Mouse (Mus musculus) kidney, postnatal 4 days (tissue): Measurements from ENCODE around the gene Naa38.

Source experiments
- DNase-seq, 2 experiments: peaks; one replicate each; pipeline ENCODE4 v3.0.0; 2021; ENCODE audit warnings: mixed read lengths in 2 of 2

Gene Naa38

DNA sequence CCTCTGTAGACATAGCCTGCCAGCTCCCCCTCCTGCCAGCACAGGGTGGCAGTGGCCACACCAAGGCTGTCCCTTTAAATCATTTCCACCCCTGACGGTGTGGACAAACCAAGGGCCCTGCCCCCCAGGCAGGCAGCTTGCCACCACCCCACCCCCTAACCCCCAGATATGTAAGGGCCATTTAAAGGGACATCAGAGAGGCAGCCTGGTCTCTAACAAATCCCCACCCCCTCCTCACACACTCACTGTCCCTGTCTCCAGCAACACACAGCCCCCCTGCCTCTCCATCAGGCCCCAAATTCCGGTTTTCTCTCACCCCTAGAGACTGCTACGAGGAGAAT is 20.0 kb downstream of the Naa38 start:
- DNase-seq: peak; percentile 73 to 83

DNA sequence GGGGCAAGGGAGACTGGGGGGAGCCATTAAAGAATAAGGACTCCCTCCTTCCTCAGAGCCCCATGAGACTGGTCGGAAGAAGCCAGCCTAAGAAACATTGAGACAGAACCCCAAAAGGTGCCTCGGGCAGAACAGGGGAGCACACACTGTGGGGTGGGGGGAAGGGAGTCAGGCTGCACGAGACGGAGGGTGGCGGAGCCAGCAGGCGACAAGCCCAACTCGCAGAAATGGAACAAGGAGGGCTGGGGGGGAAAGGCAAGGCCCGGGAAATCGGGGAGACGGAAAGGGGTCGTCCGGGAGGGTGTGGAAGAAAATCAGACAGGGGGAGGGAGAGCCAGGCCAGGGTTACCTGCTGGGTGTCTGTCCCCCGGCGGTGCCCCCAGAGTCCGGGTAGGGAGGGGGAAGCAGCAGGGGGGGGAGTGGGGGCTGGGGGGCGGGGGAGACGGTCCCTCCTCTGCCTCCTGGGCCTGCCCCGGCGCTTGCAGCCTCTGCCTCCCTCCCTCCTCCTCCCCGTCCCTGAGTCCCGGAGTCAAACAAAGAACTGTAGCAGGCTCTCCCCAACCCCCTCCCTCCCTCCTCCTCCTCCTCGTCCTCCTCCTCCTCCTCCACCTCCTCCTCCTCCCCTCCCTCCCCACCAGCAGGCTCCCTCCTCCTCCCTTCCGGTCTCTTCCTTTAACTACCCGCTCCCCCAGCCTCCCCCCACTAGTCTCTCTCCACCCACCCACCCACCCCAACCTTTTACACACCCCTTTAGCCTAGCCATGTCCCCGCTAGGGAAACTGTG is 20.6 kb downstream of the Naa38 start:
- DNase-seq: peak; percentile 69 to 85

DNA sequence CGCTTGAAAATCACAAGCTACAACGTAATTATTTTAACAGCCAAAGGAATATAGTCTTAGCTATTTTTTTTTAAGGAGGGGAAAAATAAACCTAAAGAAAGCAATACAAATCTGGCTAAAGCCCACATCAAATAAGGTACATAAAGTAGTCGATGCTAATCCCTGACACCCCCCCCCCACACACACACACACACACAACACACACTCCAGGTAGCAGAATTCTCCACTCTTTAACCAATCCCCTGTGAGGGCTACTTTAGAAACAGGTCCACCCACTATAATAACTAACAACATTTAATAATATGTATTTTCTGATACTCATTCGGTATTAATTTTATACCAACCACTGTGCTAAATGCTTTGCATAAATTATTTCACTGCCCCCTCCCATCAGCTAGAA is 21.2 kb downstream of the Naa38 start:
- DNase-seq: no peak

DNA sequence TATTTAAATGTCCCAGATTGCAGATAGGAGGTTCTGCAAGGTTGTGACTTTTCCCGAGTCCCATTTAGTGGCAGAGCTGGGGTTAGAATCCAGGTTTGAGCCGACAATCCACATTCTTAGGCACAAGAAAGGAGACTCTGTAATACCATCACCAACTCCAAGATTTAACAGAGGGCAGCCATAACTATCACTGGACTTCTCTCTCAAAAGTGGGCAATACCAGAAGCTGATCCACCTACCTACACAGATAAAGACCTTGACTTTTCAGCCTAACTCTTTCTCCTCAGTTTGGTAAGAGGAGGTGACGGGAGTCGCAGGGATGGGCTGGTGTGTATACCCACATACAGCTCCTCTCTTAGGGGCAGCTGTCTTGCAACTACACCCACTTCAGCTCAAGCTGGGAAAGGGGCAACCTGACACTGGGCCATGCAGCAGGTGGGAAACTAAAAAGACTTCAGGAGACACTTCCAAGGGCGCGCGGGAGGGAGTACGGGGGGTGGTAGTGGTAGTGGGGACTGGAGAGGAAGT is 21.7 kb downstream of the Naa38 start:
- no peak for DNase-seq

DNA sequence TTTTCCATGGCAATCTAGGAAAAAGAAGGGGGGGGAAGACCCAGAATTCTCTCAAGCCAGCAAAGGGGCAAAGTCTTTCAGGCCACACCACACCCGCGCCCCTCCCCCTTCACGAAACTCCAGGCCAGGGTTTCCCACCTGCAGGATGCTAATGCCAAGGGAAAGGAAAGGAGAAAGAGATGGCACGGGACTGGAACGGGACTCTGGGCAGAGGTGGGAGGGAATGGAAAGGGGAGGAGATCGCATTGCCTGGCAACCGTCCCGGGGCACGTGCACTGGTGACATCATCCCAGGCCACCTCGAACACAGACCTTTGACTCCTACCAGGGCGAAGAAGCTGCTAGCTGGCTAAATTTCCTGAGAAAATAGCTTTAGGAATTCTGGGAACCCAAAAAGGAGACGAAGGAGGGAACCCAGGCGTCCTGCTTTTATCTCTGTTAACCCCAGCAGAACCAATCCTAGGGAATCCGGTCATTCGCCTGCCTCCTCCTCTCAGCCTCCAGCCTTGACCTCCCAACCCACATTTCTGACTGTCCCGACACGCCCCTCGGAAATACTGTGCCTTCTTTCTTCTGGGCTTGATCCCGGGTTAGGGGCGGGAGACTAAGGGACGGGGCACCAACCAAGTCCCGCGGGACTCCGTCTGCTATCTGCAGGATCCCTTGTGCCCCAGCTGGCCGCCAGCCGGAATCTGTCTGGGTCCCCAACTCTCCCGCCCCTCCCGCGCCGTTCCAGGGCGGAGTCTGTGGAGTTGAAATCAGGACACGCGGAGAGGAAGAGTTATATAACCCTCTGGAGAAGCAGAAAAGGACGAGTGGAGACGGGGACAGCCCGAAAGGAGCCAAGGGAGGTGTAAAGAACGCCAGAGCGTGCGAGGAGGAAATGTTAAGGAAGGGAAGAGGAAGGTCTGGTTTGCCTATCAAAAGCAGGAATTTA is 22.4 kb downstream of the Naa38 start:
- peak; percentile 97 to 98 for DNase-seq

DNA sequence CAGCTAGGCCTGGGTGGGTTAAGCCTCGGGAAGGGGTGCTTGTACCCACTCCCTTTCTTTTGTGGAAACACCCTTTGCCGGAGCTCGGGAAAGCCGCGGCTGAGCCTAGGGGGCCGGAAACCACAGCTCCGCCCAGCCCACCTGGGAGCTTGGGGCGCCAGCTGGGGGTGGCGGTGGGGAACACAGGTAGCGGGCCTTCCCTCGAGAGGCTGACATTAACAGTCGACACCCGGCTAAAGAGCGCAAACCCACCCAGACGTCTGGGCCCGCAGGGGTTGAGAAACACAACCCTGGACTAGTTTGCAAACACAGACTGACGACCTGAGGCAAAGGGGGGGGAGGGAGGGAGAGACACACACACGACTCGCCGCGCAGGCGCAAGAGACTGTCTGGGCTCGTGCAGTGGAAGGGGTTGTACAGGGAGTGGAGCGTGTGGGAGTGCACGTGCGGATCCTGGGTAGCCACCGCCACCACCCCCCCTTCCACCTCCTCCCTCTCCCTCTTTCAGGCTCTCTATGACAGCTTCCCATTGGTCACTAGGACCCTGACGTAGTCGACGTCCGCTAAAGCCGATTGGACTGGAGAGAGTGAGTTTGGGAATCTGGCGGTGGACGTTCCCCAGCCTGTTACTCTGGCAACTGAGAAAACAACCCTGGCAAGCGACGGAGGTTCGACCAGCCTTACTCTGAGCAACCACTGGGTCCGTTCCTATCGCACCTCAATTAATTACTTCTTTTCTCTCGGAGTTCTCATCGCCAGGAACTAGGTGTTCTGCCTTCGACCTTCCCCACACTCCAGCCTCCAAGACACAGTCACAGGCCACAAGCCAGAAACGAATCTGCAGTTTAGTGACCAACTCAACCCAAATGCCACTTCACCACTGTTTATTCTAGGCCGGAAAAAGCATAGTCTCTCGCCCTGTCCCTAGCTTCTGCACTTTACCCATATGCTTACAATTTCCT is 23.5 kb downstream of the Naa38 start:
- peak; percentile 93 to 96 for DNase-seq

DNA sequence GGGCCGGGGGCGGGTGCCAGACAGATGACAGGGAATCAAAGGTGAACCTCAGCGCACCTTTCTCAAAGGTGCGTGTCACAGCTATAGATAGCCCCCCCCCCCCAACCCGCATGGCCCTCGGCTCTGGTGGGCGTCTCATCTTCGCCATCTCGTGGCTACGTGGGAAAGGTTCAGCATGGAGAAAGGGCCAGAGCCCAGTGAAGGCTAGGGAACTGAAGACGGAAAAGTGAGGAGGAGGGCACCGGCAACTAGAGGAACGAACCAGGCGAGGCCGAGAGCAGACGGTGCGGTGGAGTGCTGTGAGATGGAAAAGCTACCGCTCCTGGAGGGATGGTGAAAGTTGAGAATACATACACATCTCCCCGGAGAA is 24.1 kb downstream of the Naa38 start:
- DNase-seq: peak; percentile 57 to 77

DNA sequence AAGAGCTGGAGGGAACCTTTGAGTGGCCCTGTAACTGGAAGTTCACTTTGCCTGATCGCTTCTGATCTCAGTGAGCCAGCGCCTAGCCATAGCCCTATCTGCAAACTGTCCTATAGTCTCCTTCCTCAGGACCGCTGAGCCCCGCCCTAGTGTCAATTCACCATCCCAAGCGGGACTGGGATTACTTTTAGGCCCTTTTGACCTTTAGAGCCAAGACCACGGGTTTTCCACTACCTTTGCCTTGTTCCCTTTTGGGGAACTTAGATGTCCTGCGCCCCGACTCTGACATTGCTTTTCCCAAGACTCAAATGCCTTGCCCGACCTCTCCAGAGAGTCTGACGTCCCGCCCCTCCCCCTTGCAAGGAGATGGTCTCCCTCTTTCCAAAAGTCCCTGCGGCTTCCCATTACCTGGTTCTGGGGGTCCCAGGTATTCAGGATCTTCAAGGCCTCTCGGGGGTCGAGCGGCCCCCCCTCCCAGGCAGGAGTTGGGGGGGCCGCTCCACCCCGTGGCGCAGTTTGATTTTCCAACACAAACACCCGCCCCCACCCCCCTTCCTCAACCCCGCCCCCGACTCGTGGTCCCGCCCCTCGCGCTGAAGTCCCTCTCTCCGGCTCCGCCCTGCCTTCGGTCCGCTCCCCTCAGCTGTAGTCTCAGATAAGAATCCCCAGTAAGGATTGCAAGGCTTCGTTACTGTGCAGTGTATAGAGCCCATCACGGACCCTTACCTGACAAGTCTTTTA is 24.7 kb downstream of the Naa38 start:
- peak; percentile 77 to 84 for DNase-seq

DNA sequence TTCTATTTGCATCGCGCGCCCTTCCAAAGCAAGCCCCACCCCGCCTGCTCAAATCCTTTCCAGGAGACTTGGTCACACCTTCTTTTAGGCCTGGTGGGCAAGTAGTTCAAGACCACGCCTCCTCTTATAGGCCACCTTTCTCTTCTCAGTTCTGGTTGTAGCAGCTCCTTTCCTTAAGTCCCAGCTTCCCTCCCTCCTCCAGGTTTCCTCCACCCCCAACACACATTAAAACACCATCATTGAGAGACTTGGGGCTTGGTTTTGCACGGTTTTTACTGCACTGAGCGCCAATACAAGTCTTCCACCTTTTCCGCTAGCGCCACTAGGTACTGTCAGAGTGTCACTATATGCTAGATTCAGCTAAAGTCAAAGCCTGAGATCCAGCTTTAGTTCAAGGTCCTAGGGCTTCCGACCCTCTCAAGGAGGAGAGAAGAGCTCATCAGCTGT is 25.3 kb downstream of the Naa38 start:
- DNase-seq: no peak

DNA sequence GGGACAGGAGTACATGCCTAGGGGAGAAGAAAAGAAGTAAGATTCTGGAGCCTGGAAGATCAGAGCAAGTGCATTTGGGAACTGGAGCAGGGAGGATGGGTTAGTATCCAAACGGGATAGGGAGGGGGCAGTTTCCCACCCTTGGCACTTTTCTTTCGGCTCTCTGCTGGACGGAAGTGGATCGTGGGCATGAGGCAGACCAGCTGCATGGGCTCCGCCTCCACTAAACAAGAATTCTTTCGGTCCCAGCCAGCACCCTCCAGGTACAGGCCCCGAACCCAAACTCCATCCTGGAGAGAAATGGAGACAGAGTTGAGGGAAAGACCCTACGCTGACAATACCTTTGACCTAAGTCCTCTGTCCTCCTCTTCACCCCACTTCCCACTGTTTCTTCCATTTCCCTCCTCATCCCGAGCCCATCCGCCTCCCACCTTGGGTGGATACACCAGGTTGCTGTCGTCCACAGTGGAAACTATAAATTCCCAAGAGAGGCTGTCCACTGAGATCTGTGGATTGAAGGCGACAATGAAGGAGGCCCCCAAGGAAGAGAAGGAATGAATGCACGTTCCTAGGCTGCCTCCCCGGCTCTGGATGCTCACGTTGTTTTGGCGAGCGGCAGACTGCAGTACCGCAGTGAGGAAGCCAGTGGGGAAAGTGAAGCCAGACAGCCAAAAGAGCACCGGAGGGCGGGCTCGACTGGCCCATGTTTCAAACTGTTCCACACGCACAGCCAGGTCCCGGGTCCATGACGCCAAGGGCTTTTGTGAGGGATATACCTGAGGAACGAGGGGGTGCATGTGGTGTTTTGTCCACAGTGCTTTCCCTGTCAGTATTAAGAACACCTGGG is 26.1 kb downstream of the Naa38 start:
- peak in 1 of 2 experiments; percentile 17 for DNase-seq

DNA sequence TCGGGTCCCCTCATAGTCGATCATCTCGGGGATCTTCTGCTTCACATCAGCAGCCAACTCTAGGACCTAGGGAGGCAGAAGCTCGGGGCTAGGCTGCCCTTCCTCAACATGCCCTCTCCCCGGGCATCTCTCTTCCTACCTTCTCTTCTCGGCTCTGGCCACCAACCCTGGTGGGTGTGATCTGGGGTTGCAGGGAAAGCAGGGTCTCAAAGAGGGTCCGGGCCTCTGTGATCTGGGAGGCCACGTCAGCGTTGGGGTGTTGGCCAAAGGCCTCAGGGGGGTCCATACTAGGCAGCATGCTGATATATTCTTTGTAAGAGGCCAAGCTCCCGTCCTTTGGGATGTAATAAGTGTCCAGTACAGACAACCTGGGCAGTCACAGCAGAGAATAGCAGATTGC is 27.6 kb downstream of the Naa38 start:
- no peak for DNase-seq

DNA sequence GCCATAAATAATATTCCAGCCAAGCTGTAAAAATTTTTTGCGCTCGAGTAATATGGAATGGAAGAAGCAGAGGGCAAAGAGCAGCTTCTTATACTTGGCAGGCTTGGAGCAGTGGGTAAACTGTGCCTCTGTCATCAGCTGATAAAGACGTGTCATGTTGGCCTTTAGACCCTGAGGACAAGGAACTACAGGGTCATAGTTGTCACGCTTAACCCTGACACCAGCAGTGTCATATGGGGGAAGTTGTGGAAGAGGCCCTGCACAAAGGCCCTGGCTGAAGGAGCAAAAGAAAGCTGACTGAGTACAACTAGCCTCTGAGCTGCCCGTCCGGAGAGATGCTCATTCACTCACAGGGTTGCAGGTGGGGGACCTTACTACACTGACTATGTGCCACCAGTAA is 28.6 kb downstream of the Naa38 start:
- no peak for DNase-seq

DNA sequence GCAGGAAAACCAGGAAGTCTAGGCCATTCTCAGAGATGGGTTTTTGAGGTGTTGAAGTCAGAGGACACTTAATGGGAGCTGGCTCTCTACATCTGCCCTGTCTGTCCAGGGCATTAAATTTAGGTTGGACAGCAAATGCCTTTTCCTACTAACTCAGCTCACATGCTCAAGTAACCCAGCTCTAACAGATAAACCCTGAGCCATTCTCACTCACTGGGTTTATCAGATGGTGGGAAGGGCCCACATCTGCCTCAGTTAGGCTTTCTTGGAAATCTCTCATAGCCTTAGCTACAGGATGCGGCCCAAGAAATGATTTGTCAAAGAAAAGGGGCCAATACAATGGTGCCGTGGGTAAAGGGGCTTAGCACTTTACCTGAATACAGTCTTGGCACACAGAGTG is 31.0 kb downstream of the Naa38 start:
- DNase-seq: no peak

DNA sequence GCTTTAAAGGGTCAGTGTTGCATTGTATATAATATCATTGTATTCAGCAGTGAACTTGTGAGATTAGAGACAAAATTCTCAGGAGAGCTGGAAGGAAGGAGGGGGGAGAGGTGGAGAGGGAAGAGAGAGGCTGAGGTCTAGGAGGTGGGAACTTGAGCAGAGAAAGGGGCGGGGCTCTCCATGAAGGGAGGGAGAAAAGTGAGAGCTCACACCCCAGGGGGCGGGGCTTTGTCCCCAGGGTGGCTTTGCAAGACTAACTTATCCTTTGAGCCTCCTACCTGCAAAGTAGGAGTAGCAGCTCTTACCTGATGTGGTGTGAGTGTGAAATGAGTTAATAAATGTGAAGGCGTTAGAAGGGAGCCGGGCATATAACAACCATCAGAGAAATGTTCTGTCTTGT is 33.5 kb downstream of the Naa38 start:
- DNase-seq: peak; percentile 79 to 89

DNA sequence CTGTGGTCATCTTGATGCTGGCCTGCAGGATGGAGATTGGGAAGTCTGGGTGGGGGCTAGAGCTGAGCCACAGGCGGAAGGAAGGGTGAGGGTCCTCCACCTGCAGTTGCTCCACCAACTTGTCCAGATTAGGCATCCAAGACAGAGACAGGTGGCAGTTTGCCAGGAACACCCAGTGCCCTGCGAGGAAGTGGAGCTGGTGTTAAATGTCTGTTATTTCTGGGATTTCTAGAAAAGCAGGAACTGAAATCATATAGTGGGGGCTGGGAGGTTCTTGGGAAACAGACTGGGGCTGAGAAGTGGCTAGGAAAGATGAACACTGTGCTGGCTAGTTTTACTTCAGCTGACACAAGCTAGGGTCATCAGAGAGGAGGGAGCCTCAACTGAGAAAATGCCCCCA is 34.0 kb downstream of the Naa38 start:
- DNase-seq: peak in 1 of 2 experiments; percentile 52

DNA sequence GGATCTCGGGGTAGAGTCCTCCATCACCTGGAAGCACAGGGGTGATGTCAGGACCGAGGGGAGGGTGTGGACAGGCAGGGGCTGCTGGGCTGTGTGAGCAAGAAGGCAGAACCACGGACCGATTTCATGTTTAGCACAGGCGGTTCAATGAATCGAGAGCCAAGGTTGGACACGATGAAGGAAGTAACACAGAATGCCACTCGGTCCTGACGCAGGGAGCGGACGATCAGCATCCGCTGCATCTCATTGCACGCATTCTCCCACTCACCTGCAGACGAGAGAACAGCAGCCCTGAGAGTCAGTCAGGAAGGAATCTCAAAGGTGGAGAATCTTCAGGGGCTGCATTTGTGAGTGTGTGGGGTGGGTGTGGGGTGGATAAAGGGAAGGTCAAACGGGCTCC is 35.3 kb downstream of the Naa38 start:
- no peak for DNase-seq

DNA sequence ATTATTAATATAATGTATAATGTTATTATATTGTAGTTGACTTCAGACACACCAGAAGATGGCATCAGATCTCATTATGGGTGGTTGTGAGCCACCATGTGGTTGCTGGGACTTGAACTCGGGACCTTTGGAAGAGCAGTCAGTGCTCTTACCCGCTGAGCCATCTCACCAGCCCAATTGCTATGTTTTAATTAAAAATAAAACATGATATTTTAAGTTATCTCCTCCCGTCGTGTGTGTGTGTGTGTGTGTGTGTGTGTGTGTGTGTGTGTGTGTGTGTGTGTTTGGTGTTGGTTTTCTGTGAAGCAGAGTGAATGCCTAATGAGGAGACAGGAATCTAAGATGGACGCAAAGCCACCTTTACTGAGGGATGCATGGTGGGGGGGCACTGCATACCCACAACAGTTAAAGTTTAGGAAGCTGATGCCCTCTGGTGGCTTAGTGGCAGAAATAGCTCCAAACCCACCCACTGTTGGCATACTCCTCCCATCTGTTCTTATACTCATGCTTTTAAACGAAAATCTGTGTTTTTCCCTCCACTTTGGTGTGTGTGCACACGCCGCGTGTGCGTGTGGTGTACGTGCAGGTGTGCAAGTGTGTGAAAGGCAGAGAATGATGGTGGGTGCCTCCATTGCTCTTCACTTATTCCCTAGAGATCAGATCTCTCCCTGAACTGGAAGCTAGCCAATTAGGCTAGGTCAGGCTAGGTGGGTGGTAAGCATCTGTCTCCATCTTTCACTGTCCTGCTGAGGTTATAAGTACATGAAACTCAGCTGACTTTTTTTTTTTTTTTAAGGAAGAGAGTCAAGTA is 36.7 kb downstream of the Naa38 start:
- peak; percentile 81 to 90 for DNase-seq

DNA sequence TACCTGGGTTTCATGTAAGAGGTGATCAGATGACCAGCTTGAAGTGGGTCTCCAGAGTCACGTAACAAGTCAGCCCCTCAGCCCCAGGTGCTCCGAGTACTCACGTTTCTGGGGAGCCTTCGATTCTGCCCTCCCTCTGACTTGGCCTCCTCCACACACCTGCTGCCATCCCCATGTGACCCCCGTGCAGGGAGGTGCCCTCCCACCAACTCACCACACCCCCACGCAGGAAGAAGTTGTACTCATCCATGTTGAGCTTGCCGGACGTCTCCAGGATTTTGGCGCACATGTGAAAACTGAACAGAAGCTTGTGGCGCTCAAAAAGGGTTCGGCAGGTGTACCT is 37.3 kb downstream of the Naa38 start:
- DNase-seq: no peak

DNA sequence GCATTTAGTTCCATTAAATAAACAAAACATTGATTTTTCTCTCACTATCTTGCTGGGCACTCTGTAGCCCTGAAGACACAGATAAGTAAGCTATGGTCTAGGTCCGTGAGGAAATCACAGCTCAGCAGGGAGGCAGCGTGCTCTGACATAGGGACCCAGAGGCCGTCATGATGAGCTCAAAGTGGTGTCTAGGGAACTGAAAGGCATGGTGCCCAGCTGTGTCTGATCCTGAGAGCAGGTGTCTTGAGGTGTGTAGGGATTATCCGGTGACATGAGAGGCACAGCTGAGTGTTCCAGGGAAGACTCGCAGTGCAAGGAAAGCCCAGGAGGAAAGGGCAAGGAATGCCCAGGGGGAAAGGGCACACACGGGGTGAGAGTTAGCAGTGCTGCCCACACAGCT is 37.9 kb downstream of the Naa38 start:
- no peak for DNase-seq

DNA sequence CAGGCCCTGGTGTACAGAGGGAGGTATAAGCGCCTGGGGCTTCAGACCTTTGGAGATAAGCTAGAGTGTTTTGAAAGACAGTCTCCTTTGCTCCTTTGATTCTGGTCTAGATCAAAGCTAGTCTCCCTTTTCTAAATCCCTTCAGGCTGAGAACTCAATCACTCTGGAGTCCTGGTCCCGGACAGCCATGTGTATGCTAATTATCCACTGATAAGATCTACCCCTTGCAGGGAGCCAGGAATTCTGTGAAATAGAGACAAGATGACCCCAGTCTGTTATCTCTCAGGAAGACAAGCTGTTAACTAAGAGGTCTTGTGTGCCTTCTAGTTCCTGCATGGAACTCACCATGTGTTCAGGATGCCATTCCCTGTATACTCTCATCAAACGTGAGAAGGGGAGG is 42.0 kb downstream of the Naa38 start:
- no peak for DNase-seq
